Mouse (Mus musculus) urinary bladder, adult 2 months (tissue): ENCODE results near the gene Entpd5. TPM values are rescaled to one million over a fixed set of nuclear protein-coding genes. Genes with fewer than 3 reads are reported as not detected.

ENCODE experiments used
- DNase-seq: peaks from one replicate; pipeline ENCODE4 v3.0.0; 2022; ENCODE audit warnings: low spot score
- polyA plus RNA-seq: library from polyadenylated mRNA; depleted of rRNA; stranded (reverse); fragments of >200 nt; gene quantifications from 2 replicates; pipeline ENCODE4 v1.2.3, GENCODE M21; 2012; rRNA removed

Entpd5 gene
- polyA plus RNA-seq, 1 experiment, result 64.4 TPM

- no peak for DNase-seq
Observed at GRCm38 (mm10) chr12:84336963-84337625, 71.7 kb downstream of the Entpd5 start.

GRCm38 (mm10) chr12:84327111-84327512, 81.7 kb downstream of the Entpd5 start:
- DNase-seq, result no peak

Other genes with a start within 250 kb of the Entpd5 start
- gene Elmsan1, start 190.1 kb downstream of the Entpd5 start, polyA plus RNA-seq, result 11.9 and 16.0 TPM in 2 replicates
- gene Ptgr2, start 123.8 kb downstream of the Entpd5 start, polyA plus RNA-seq, result 33.6 and 38.6 TPM in 2 replicates
- gene Zfp410, start 92.2 kb downstream of the Entpd5 start, polyA plus RNA-seq, result 35.1 and 40.5 TPM in 2 replicates
- 27.1 and 32.3 TPM in 2 replicates for gene Coq6, start 47.4 kb downstream of the Entpd5 start, polyA plus RNA-seq
- gene Fam161b, start 47.2 kb downstream of the Entpd5 start, polyA plus RNA-seq, result 4.2 and 4.4 TPM in 2 replicates
- 1.8 and 2.3 TPM in 2 replicates for gene Bbof1, start within 50 bp of the Entpd5 start, polyA plus RNA-seq
- 20.2 and 22.3 TPM in 2 replicates for gene Rnf113a2, start 8.2 kb upstream of the Entpd5 start, polyA plus RNA-seq
- gene Aldh6a1, start 42.0 kb upstream of the Entpd5 start, polyA plus RNA-seq, result 76.3 and 78.6 TPM in 2 replicates
- gene Lin52, start 42.4 kb upstream of the Entpd5 start, polyA plus RNA-seq, result 16.4 and 17.0 TPM in 2 replicates
- gene Vsx2, start 160.7 kb upstream of the Entpd5 start, polyA plus RNA-seq, result 0.01 TPM in 1 of 2 replicates, not detected in the other
- gene Abcd4, start 208.4 kb upstream of the Entpd5 start, polyA plus RNA-seq, result 31.0 and 39.8 TPM in 2 replicates
- not detected in 2 replicates for gene Vrtn, start 232.0 kb upstream of the Entpd5 start, polyA plus RNA-seq